Mouse (Mus musculus) midbrain, embryonic 15.5 days (tissue): ENCODE measurements around the gene Sez6. TPM values are rescaled to one million over a fixed set of nuclear protein-coding genes. Genes with fewer than 3 reads are reported as not detected.

ENCODE experiments used
- ATAC-seq: fragments of 200-750 bp; cut with Nextera tagmentation; replicated peaks from 2 replicates; pipeline ENCODE4 v1.8.0; 2017; ENCODE audit warnings: moderate TSS enrichment
- H3K27ac ChIP-seq: fragments of 300-500 bp; sonication (generic); 2 replicates; pipeline ENCODE4 v1.5.1; 2015; ENCODE audit warnings: mild to moderate bottlenecking, inconsistent platforms
- H3K27me3 ChIP-seq: fragments of 300-500 bp; sonication (generic); replicated peaks from 2 replicates; pipeline ENCODE4 v1.6.1; 2015; ENCODE audit warnings: inconsistent platforms
- H3K36me3 ChIP-seq: fragments of 300-500 bp; sonication (generic); replicated peaks from 2 replicates; pipeline ENCODE4 v1.6.1; 2015; ENCODE audit warnings: inconsistent platforms
- H3K4me1 ChIP-seq: fragments of 300-500 bp; sonication (generic); 2 replicates; pipeline ENCODE4 v1.6.1; 2015; ENCODE audit warnings: inconsistent platforms
- H3K4me2 ChIP-seq: fragments of 300-500 bp; sonication (generic); 2 replicates; pipeline ENCODE4 v1.6.1; 2015; ENCODE audit warnings: inconsistent platforms, mild to moderate bottlenecking, moderate library complexity
- H3K4me3 ChIP-seq: fragments of 300-500 bp; sonication (generic); 2 replicates; pipeline ENCODE4 v1.5.1; 2015; ENCODE audit warnings: mild to moderate bottlenecking, inconsistent platforms
- H3K9ac ChIP-seq: fragments of 300-500 bp; sonication (generic); 2 replicates; pipeline ENCODE4 v1.6.1; 2015; ENCODE audit warnings: mild to moderate bottlenecking, inconsistent platforms
- H3K9me3 ChIP-seq: fragments of 300-500 bp; sonication (generic); 2 replicates; pipeline ENCODE4 v1.6.1; 2016; ENCODE audit warnings: inconsistent platforms
- WGBS: fragments of 180-500 bp; shearing (Covaris S2); methylation state at CpG from one replicate; pipeline ENCODE4 v1.1.7; 2015; ENCODE audit warnings: mixed read lengths; 5-methylcytosine and 5-hydroxymethylcytosine counted together
- polyA plus RNA-seq: library from polyadenylated mRNA; unstranded; fragments of >200 nt; fragmentation: Nextera tagmentation; extraction: Ambion mirVana; gene quantifications from 2 replicates; pipeline ENCODE4 v1.2.1, GENCODE M21; 2015

Gene Sez6
- polyA plus RNA-seq, 1 experiment from 2014 or later, result 162 TPM

DNA sequence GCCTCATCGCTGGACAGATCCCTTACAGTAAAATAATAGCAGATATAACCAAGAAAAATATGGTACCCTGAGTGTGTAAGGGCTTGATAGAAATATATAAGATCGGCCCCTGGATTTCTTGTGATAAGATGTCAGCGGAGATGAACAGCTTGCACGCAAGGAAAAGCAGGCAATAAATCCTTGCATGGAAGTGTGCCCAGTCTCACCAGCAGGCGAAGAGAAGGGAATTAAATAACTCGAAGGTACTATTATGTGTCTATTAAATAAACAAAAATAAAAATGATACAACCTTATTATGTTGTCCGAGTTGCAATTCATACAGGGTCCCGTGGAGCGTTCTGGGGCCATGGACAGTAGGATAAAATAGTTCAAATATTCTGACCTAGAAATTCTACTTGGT lies 34.6 kb upstream of the Sez6 start:
- H3K27ac ChIP-seq, result peak overlapping the region; percentile 88
- H3K4me2 ChIP-seq, result peak overlapping the region; percentile 38; the same call in 1 of the 2 replicates
- 37% methylated on average over 9 of the region's 9 CpGs for WGBS
- H3K4me3 ChIP-seq, result no peak overlapping the region
- no peaks in the 10 kb centered on the region for H3K27me3 ChIP-seq
- no peak overlapping the region for H3K9ac ChIP-seq
- H3K9me3 ChIP-seq, result no peaks in the 10 kb centered on the region
- H3K36me3 ChIP-seq, result no peaks in the 10 kb centered on the region
- ATAC-seq, result no peak
- H3K4me1 ChIP-seq, result peaks cover 72% of the 10 kb centered on the region

DNA sequence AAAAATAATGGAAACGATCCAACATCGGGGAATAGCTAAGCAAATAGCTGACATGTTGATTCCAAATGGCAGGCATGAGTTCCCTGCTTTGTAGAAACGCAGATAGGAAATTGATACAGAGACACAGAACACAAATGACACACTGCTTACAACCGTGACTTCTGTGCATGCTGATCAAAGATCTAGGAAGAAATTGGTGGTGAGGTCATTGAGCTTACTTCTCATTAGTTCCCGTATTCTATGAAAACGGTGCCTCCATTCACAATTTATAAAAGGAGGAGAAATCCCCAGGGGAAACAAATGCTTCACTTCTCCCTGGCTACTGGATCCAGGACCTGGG lies 34.1 kb upstream of the Sez6 start:
- Histone ChIP-seq H3K9ac (no peak overlapping the region), H3K36me3 (no peaks in the 10 kb centered on the region), H3K27ac (peak overlapping the region; percentile 88), H3K27me3 (no peaks in the 10 kb centered on the region), H3K4me1 (peaks cover 76% of the 10 kb centered on the region), H3K9me3 (no peaks in the 10 kb centered on the region), H3K4me2 (peak overlapping the region; percentile 38), H3K4me3 (no peak overlapping the region)
- ATAC-seq, result no peak
- WGBS, result 9% methylated on average over 6 of the region's 6 CpGs

DNA sequence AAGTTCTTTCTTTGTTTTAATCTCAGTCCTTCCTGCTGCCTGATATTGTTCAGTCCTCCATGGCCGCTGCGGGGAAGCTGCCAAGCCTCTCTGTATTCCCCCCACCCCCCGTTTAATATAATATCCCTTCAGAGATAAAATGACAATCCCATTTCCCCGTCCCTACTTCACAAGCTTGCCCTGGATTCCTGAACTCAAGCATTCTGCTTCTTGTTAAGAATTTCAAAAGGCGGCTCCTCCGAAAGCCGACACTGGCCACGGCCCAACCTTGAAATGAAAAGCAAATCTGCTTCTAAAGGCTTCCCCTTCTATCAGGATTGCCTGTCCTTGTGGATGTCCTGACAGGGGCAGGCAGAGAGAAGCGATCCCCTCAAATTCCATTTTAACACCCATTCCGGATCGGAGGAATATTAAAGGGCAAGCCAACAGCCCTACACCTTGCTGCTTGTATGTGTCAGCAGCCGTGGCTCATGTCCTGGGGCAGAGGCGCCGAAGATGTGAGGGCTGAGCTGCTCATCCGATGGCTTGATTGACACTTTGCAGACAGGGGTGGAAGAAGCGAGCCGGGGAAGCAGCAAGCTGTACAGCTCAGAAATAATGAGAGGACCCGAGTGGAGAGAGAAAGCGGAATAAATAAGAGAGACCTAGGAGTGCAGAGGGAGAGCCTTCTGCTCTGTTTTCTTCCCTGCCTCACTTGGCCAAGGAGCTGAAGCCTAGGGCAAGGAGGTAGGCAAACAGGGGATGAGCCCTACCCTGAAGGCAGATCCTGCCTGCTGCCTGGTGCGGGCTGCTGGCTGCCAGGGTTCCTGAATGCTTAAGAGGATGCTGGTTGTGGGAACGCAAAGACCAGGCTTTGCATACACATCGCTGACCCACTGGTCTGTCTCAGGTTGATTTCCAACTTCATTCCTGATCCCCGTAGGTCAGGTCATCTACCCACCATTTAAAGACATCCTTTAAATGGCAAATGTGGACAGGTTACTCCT lies 33.5 kb upstream of the Sez6 start:
- Histone ChIP-seq H3K4me1 (peaks cover 78% of the 10 kb centered on the region), H3K4me3 (peak overlapping the region; percentile 1), H3K27ac (peak overlapping the region; percentile 88), H3K9ac (0 out of 2 replicates have a peak overlapping the region, but pooled peaks have one; percentile 27), H3K9me3 (no peaks in the 10 kb centered on the region), H3K4me2 (peak overlapping the region; percentile 38), H3K27me3 (no peaks in the 10 kb centered on the region), H3K36me3 (no peaks in the 10 kb centered on the region)
- peak; percentile 57 for ATAC-seq
- WGBS, result 4% methylated on average over 23 of the region's 23 CpGs

DNA sequence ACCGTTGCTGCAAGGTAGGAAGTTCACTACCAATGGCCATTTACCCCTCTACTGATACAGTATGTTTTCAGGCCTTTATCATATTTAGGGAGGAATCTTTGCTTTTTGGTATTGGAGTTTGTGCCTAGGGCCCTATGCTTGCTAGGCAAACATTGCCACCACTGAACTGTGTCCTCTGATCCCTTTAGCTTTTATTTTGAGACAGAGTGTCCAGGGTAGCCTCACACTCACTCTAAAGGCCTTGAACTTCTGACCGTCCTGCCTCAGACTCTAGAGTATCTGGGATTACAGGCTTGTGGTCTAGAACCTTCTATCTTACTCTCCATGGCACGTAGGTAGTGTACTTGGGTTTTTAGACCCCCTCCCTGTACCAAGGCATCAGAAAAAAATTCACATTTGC lies 30.4 kb upstream of the Sez6 start:
- Histone ChIP-seq H3K4me1 (peaks cover 65% of the 10 kb centered on the region), H3K4me2 (no peak overlapping the region), H3K27me3 (no peaks in the 10 kb centered on the region), H3K27ac (no peak overlapping the region), H3K9ac (no peak overlapping the region), H3K36me3 (no peaks in the 10 kb centered on the region), H3K9me3 (no peaks in the 10 kb centered on the region), H3K4me3 (no peak overlapping the region)
- ATAC-seq, result no peak
- WGBS, result 91% methylated on average over 3 of the region's 3 CpGs

DNA sequence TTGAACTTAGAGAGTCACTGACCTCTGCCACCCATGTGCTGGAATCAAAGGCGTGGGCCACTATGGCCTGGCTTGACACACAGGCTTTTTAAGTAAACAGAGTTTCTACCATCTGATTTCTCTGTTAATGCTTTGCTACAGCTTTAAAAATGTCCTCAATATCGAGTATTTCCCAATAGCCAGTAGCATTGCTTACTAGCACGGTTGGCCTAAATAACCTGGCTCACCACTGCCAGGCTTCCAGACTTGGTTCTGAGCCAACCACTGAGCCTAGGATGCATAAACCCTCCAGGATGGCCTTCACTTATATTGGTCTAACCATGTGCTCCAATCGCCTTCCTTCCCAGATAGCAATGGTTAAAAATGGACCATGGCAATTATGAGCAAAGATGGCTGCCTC lies 29.9 kb upstream of the Sez6 start:
- Histone ChIP-seq H3K4me2 (no peak overlapping the region), H3K9ac (no peak overlapping the region), H3K4me3 (no peak overlapping the region), H3K9me3 (no peaks in the 10 kb centered on the region), H3K36me3 (no peaks in the 10 kb centered on the region), H3K27ac (no peak overlapping the region), H3K27me3 (no peaks in the 10 kb centered on the region), H3K4me1 (peaks cover 60% of the 10 kb centered on the region)
- no peak for ATAC-seq
- 87% methylated on average over 4 of the region's 4 CpGs for WGBS

DNA sequence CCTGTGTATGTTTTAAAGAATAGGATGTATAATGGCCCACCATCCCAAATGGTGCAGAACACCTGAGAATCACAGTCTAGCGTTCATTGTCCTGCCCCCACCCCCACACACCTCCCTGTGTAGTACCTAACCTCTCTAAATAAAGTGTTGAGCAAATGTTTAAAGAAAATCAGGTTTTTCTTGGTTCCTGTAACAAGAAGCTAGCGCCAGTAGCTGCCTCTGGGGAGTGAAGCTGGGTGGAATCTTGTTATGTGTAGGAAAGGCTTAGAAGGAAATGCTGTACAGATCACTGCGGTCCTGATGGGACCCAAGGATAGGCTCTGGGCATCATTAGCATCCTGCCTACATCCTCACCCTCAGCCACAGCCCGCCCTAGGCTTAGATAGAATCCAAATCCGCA lies 29.2 kb upstream of the Sez6 start:
- no peak overlapping the region for H3K4me3 ChIP-seq
- no peak for ATAC-seq
- no peaks in the 10 kb centered on the region for H3K27me3 ChIP-seq
- H3K36me3 ChIP-seq, result no peaks in the 10 kb centered on the region
- WGBS, result 35% methylated on average over 5 of the region's 5 CpGs
- no peak overlapping the region for H3K9ac ChIP-seq
- H3K9me3 ChIP-seq, result no peaks in the 10 kb centered on the region
- H3K4me2 ChIP-seq, result no peak overlapping the region
- H3K4me1 ChIP-seq, result peaks cover 59% of the 10 kb centered on the region
- H3K27ac ChIP-seq, result peak overlapping the region; percentile 62

DNA sequence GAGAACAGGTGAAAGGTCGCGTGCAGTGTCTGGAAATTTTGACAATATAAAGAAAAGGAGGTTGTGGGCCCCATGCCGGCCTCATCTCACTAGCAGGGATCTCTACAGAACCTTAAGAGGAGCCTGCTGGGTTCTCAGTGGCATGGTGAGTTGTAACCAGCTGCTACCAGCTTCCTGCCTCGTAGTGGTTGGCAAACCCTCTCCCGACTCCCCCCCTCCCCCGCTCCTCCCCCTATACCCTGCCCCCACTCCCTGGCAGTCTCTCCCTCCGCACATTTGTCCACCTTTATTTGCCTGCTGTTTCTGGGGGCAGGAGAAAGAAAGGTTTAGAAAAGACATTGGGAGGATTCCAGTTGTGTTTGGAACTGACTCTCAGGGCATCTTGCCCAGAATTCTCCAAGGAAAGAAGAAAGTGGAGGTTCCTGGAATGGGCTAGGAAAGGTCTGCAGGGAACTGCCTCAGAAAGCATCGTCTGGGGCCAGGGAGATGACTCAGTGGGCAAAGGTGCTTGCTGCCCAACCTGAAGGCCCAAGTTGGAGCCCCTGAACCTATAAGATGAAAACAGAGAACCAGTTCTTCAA lies 28.7 kb upstream of the Sez6 start:
- no peak overlapping the region for H3K9ac ChIP-seq
- no peak overlapping the region for H3K4me3 ChIP-seq
- no peaks in the 10 kb centered on the region for H3K36me3 ChIP-seq
- H3K27ac ChIP-seq, result peak overlapping the region; percentile 62
- H3K4me1 ChIP-seq, result peaks cover 59% of the 10 kb centered on the region
- no peaks in the 10 kb centered on the region for H3K9me3 ChIP-seq
- no peak for ATAC-seq
- no peak overlapping the region for H3K4me2 ChIP-seq
- H3K27me3 ChIP-seq, result no peaks in the 10 kb centered on the region
- 32% methylated on average over 8 of the region's 8 CpGs for WGBS

DNA sequence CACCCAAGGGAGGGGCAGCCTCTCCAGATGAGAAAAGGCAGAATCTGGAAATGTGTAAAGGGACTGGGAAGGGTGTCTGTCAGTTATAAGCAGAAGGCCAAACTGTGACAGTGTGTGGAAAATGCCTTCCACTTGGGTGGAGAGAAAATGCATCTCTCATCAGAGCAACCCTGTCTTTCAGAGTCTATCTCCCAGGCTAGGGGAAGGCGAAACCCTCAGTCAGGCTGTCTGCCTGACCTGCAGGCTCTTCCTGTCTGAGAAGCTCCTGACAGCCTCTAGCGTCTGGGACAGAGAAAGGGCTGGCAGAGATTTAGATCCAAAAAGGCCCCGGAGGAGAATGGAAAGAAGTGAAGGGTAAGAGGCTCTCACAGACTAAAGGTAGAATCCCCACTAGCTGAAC lies 26.8 kb upstream of the Sez6 start:
- Histone ChIP-seq H3K4me3 (no peak overlapping the region), H3K4me1 (peaks cover 47% of the 10 kb centered on the region), H3K9ac (no peak overlapping the region), H3K36me3 (no peaks in the 10 kb centered on the region), H3K27me3 (no peaks in the 10 kb centered on the region), H3K27ac (peak overlapping the region; percentile 43), H3K9me3 (no peaks in the 10 kb centered on the region), H3K4me2 (no peak overlapping the region)
- no peak for ATAC-seq
- WGBS, result 30% methylated on average over 3 of the region's 3 CpGs

DNA sequence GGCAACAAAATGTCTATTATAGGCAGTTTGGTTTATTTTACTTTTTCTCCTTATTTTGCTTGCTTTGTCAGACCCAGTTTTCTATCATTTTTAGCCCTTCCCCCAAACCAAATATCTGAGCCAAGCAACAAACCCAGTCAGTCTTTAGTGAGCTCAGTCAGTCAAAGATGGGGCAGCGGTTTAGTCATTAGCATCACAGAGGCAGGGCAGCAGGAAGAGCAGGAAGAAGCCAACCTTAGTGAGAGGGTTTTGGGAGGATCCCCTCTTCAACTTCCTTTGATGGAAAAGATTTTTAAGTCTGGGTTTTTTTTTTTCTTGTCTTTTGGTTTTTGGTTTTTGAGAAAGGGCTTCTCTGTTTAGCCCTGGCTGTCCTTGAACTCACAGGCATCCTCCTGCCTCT lies 25.9 kb upstream of the Sez6 start:
- H3K27me3 ChIP-seq, result no peaks in the 10 kb centered on the region
- H3K36me3 ChIP-seq, result no peaks in the 10 kb centered on the region
- peaks cover 49% of the 10 kb centered on the region for H3K4me1 ChIP-seq
- H3K4me3 ChIP-seq, result no peak overlapping the region
- H3K9ac ChIP-seq, result no peak overlapping the region
- 37% methylated on average over 1 of the region's 1 CpGs for WGBS
- H3K27ac ChIP-seq, result no peak overlapping the region
- H3K9me3 ChIP-seq, result no peaks in the 10 kb centered on the region
- no peak overlapping the region for H3K4me2 ChIP-seq
- ATAC-seq, result no peak

DNA sequence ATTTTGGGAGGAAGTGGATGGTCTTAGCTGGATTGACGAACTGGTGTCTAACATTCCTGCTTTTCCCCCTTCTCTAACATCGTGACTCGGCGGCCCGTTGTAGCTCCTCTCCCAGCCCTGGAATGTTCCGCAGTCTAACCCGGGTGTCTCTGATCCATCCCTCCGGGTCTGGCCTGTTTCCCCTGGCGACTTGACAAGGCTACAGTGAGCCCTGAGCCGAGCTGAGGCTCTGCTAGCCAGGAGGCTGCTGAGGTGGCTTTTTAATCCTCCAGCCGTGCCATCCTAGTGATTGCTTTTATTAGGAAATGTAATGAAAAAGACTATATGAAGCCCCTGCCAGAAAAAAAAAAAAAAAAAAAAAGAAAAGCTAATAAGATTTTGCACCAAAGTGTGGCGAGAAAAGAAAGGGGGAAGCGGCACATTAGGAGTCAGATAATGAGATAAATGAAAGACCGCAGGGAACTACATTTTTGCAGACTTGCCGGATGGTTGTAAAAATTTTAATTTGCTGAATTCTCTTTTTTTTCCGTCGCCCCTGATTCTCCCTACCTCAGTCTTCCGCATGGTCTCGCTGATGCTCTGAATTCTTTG lies 24.4 kb upstream of the Sez6 start:
- no peak overlapping the region for H3K4me3 ChIP-seq
- no peaks in the 10 kb centered on the region for H3K36me3 ChIP-seq
- peak overlapping the region; percentile 12; the same call in 1 of the 2 replicates for H3K9ac ChIP-seq
- peaks cover 49% of the 10 kb centered on the region for H3K4me1 ChIP-seq
- H3K4me2 ChIP-seq, result peak overlapping the region; percentile 34
- H3K27ac ChIP-seq, result peak overlapping the region; percentile 81
- 12% methylated on average over 19 of the region's 19 CpGs for WGBS
- H3K27me3 ChIP-seq, result no peaks in the 10 kb centered on the region
- no peaks in the 10 kb centered on the region for H3K9me3 ChIP-seq
- ATAC-seq, result no peak

DNA sequence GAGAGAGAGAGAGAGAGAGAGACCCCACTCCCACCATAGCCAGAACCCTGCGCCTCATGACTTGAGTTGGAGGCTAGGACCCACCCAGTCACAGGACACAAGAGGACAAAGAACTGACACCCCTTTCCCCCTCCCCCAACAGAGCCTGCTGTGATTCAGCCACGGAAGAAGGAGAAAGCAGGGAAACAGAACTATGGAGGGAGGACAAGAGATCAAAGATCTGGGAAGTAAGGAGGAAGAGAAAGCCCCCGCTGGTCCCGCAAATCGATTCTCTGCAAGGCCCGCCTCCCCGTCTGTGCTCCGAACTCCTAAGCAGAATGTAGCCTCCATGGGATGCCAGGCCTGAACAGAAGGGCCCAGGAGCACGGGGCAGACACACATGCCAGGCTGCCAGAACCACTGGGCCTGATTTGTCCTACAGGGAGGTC lies 23.8 kb upstream of the Sez6 start:
- Histone ChIP-seq H3K27ac (peak overlapping the region; percentile 81), H3K36me3 (no peaks in the 10 kb centered on the region), H3K4me1 (peaks cover 45% of the 10 kb centered on the region), H3K9me3 (no peaks in the 10 kb centered on the region), H3K27me3 (no peaks in the 10 kb centered on the region), H3K4me3 (no peak overlapping the region), H3K9ac (no peak overlapping the region), H3K4me2 (peak overlapping the region; percentile 34)
- WGBS, result 3% methylated on average over 9 of the region's 9 CpGs
- ATAC-seq, result peak; percentile 31; the same call in 1 of the 2 replicates

DNA sequence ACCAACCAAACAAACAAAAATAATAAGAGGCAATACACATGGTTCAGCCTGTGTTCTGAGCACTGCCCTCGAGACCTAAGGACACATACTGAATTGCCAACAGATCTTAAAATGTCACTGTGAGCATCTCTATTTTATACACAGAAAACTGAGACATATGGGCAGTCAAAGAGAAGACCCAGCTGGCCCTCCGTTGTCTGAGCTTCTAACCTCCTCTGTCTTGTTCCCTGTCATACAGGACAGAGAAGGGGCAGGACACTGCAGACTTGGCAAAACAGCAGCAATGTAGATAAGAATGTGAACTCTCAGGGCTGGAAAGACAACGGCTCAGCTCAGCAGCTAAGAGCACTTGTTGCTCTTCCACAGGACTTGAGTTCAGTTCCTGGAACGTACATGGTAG lies 22.1 kb upstream of the Sez6 start:
- no peaks in the 10 kb centered on the region for H3K36me3 ChIP-seq
- no peak overlapping the region for H3K4me3 ChIP-seq
- no peak for ATAC-seq
- no peaks in the 10 kb centered on the region for H3K27me3 ChIP-seq
- 81% methylated on average over 4 of the region's 4 CpGs for WGBS
- no peak overlapping the region for H3K27ac ChIP-seq
- no peak overlapping the region for H3K9ac ChIP-seq
- no peaks in the 10 kb centered on the region for H3K9me3 ChIP-seq
- peaks cover 49% of the 10 kb centered on the region for H3K4me1 ChIP-seq
- no peak overlapping the region for H3K4me2 ChIP-seq
